Mouse (Mus musculus) brown adipose tissue, adult 24 weeks (tissue): ENCODE measurements at regions not wholly inside any gene's neighbourhood (a gene's known extent, or its start where the extent isn't known, plus 50 kb on each side); places are given as distances from the start of the nearest gene placed in this dataset.

ENCODE experiments used
- H3K27ac ChIP-seq: fragments of 200-500 bp; replicated peaks from 2 replicates; pipeline ENCODE4 v1.5.1; 2012; ENCODE audit warnings: low read depth, mild to moderate bottlenecking, low read length
- H3K4me1 ChIP-seq: fragments of 200-500 bp; 2 replicates; pipeline ENCODE4 v1.6.1; 2012; ENCODE audit warnings: low read length, mixed read lengths; ENCODE audit not compliant: control insufficient read depth, insufficient read depth, insufficient read length
- H3K4me3 ChIP-seq: fragments of 200-500 bp; 2 replicates; pipeline ENCODE4 v1.5.1; 2012; ENCODE audit warnings: low read depth, mild to moderate bottlenecking, low read length, moderate library complexity; ENCODE audit not compliant: insufficient read depth

DNA sequence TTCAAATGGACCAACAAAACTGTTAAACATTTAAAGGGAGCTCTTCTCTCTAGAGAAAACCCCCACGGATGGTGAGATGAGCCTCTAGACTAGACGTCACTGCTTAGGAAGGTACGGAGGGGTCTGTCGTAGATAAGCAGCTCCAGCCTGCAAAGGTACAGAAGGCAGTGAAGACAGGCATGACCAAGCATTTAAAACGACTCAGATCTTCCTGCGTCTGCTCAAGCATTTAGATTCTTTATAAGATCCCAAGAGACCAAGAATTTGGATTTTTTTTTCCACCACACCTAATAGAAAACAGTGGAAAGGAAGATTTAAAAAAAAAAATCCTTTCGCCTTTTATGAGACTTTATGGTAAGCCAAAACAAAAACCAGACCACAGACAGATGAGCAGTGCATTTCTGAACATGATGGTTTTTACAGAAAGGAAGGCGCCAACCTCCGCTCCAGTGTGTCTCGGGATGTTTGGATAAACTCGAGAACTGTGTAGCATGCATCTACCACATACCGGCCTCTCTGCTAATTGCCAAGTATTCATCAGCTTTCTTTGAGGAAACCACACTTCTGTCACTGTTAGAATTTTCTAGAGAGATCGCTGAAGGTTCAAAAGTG, 64.9 kb upstream of the Ptgfr start:
- Histone ChIP-seq H3K4me3 (no peak overlapping the region), H3K4me1 (no peaks in the 10 kb centered on the region), H3K27ac (no peak overlapping the region)

GRCm38 (mm10) chr3:151899676-151900075, 62.2 kb upstream of the Ptgfr start:
- no peak overlapping the region for H3K27ac ChIP-seq
- no peaks in the 10 kb centered on the region for H3K4me1 ChIP-seq
- H3K4me3 ChIP-seq: no peak overlapping the region

DNA sequence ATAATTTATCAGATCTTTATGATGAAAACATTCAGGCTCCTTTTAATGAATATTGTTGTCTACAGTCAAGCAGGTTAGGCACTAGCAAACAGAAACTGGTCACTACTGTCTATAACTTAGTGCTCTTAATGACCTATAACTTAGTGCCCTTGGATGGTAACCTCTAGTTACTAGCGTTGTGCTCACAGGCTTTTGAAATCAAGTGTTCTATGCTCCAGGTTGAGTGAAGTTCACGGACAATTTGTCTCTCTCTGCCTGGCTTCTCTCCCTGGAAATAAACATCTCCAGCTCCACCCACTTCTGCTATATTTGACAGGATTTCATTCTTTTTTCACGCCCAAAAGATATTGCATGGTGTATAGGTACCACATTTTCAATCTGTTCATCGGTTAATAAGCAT, 61.7 kb upstream of the Ptgfr start:
- Histone ChIP-seq H3K4me3 (no peak overlapping the region), H3K4me1 (no peaks in the 10 kb centered on the region), H3K27ac (no peak overlapping the region)

DNA sequence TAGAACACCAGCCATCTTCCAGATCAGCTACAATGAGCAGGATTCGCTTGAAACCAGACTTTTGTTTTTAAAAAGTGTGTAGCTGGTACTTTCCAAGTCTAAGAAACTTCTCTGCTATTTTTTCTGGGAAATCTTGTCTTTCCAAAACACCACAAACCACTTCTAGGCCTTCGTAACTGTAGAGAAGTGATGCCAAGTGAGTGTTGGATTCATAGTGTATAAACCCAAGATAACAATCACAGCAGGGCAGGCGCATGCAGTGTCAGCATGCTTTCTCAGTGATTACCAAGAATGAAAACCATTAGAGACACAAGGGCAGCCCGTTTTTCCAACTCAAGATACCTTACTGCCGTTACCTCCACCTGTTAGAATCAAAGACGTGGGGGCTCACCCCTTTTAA, 58.9 kb upstream of the Ptgfr start:
- H3K4me3 ChIP-seq: no peak overlapping the region
- no peaks in the 10 kb centered on the region for H3K4me1 ChIP-seq
- no peak overlapping the region for H3K27ac ChIP-seq

GRCm38 (mm10) chr3:151894712-151895111, 57.3 kb upstream of the Ptgfr start:
- no peak overlapping the region for H3K4me3 ChIP-seq
- no peak overlapping the region for H3K27ac ChIP-seq
- H3K4me1 ChIP-seq: no peaks in the 10 kb centered on the region

- Histone ChIP-seq H3K27ac (no peak overlapping the region), H3K4me1 (no peaks in the 10 kb centered on the region)
Observed at GRCm38 (mm10) chr3:151893421-151894235, 56.2 kb upstream of the Ptgfr start.

DNA sequence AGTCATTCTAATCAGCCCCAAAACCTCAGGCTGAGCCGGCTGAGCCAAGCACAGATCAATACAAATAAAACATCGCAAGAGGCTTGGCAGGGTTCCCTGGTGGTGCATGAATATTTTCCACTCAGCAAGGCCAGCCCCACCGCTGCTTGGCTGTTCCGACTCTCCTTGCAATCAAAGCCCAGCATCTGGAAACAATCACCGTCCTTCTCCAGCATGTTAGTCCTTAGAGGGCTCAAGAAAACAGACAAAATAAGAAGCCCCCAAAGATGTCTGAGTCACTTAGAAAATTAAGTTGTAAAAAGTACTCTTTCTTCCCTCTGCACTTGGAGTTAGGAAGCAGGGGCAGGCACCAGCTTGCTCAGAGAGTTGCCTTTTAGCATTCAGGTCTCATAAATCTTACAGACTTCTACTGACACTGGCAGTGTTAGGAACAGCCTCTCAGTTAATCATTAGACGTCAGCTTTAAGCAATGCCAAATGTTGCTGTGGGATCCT, 54.4 kb upstream of the Ptgfr start:
- H3K4me3 ChIP-seq: no peak overlapping the region
- H3K27ac ChIP-seq: no peak overlapping the region
- no peaks in the 10 kb centered on the region for H3K4me1 ChIP-seq

More at GRCm38 (mm10) chr3:151893421-151894235, 56.2 kb upstream of the Ptgfr start:
- no peak overlapping the region for H3K4me3 ChIP-seq

- H3K27ac ChIP-seq: no peak overlapping the region
- no peak overlapping the region for H3K4me3 ChIP-seq
- H3K4me1 ChIP-seq: no peaks in the 10 kb centered on the region
Observed at GRCm38 (mm10) chr3:151891336-151891735, 53.9 kb upstream of the Ptgfr start.

- Histone ChIP-seq H3K27ac (no peak overlapping the region), H3K4me3 (no peak overlapping the region), H3K4me1 (no peaks in the 10 kb centered on the region)
Observed at GRCm38 (mm10) chr3:151889738-151890137, 52.3 kb upstream of the Ptgfr start.
